Mouse (Mus musculus): ENCODE data around the gene Pik3ca.

GRCm38 (mm10) chr3:32427695-32428094, 30.2 kb downstream of the Pik3ca start:
- no peak for TF ChIP-seq CTCF (IDR thresholded peaks at IDR 0.05; ENCODE audit: extremely low read depth, insufficient read length, insufficient replicate concordance, low read depth, low read length)
- no peak for TF ChIP-seq POLR2A (IDR thresholded peaks at IDR 0.05; ENCODE audit: low read depth, low read length)
